Mouse (Mus musculus): Measurements from ENCODE around the gene Eepd1. TPM values are rescaled to one million over a fixed set of nuclear protein-coding genes. Genes with fewer than 3 reads are reported as not detected.

The Eepd1 gene
- polyA plus RNA-seq, 1 experiment: 4.1 TPM

GRCm38 (mm10) chr9:25479392-25480020 lies 1.8 kb upstream of the Eepd1 start:
- TF ChIP-seq CTCF (IDR thresholded peaks at IDR 0.05; ENCODE audit: borderline replicate concordance, insufficient read depth, low read length) (no peak), POLR2A (IDR thresholded peaks at IDR 0.05; ENCODE audit: low read depth, low read length) (no peak)
- H3K4me1 ChIP-seq (ENCODE audit: control insufficient read depth, insufficient read depth, low read length): 0 out of 2 replicates have a peak, but pooled peaks cover 5% of the 10 kb centered on the region
- H3K4me3 ChIP-seq (ENCODE audit: insufficient read depth, low read length): no peak overlapping the region
- H3K27ac ChIP-seq (ENCODE audit: insufficient read depth, low read length): no peak overlapping the region

GRCm38 (mm10) chr9:25480676-25481075 lies 671 bp upstream of the Eepd1 start:
- TF ChIP-seq POLR2A (IDR thresholded peaks at IDR 0.05; ENCODE audit: low read depth, low read length) (no peak), CTCF (IDR thresholded peaks at IDR 0.05; ENCODE audit: borderline replicate concordance, insufficient read depth, low read length) (no peak)
- H3K27ac ChIP-seq (ENCODE audit: insufficient read depth, low read length): no peak overlapping the region
- H3K4me3 ChIP-seq (ENCODE audit: insufficient read depth, low read length): no peak overlapping the region
- 0 out of 2 replicates have a peak, but pooled peaks cover 5% of the 10 kb centered on the region for H3K4me1 ChIP-seq (ENCODE audit: control insufficient read depth, insufficient read depth, low read length)

- H3K4me3 ChIP-seq (ENCODE audit: insufficient read depth, low read length): no peak overlapping the region
- no peak for TF ChIP-seq POLR2A (IDR thresholded peaks at IDR 0.05; ENCODE audit: low read depth, low read length)
- TF ChIP-seq CTCF (IDR thresholded peaks at IDR 0.05; ENCODE audit: borderline replicate concordance, insufficient read depth, low read length): no peak
- 0 out of 2 replicates have a peak, but pooled peaks cover 5% of the 10 kb centered on the region for H3K4me1 ChIP-seq (ENCODE audit: control insufficient read depth, insufficient read depth, low read length)
- H3K27ac ChIP-seq (ENCODE audit: insufficient read depth, low read length): no peak overlapping the region
Measured at GRCm38 (mm10) chr9:25482322-25482998, 1.1 kb downstream of the Eepd1 start.

- TF ChIP-seq CTCF (IDR thresholded peaks at IDR 0.05; ENCODE audit: borderline replicate concordance, insufficient read depth, low read length): no peak
- no peak for TF ChIP-seq POLR2A (IDR thresholded peaks at IDR 0.05; ENCODE audit: low read depth, low read length)
- Histone ChIP-seq H3K27ac (ENCODE audit: insufficient read depth, low read length) (no peak overlapping the region), H3K4me1 (ENCODE audit: control insufficient read depth, insufficient read depth, low read length) (0 out of 2 replicates have a peak, but pooled peaks cover 5% of the 10 kb centered on the region)
Measured at GRCm38 (mm10) chr9:25482999-25483347, 1.6 kb downstream of the Eepd1 start.

GRCm38 (mm10) chr9:25483931-25484618 lies 2.7 kb downstream of the Eepd1 start:
- Histone ChIP-seq H3K27ac (ENCODE audit: insufficient read depth, low read length) (no peak overlapping the region), H3K4me1 (ENCODE audit: control insufficient read depth, insufficient read depth, low read length) (0 out of 2 replicates have a peak, but pooled peaks cover 5% of the 10 kb centered on the region), H3K4me3 (ENCODE audit: insufficient read depth, low read length) (no peak overlapping the region)
- TF ChIP-seq POLR2A (IDR thresholded peaks at IDR 0.05; ENCODE audit: low read depth, low read length) (no peak), CTCF (IDR thresholded peaks at IDR 0.05; ENCODE audit: borderline replicate concordance, insufficient read depth, low read length) (no peak)

More at GRCm38 (mm10) chr9:25482999-25483347, 1.6 kb downstream of the Eepd1 start:
- H3K4me3 ChIP-seq (ENCODE audit: insufficient read depth, low read length): no peak overlapping the region

GRCm38 (mm10) chr9:25484619-25484986 lies 3.3 kb downstream of the Eepd1 start:
- H3K27ac ChIP-seq (ENCODE audit: insufficient read depth, low read length): no peak overlapping the region
- H3K4me1 ChIP-seq (ENCODE audit: control insufficient read depth, insufficient read depth, low read length): 0 out of 2 replicates have a peak, but pooled peaks cover 5% of the 10 kb centered on the region
- no peak overlapping the region for H3K4me3 ChIP-seq (ENCODE audit: insufficient read depth, low read length)
- no peak for TF ChIP-seq POLR2A (IDR thresholded peaks at IDR 0.05; ENCODE audit: low read depth, low read length)
- no peak for TF ChIP-seq CTCF (IDR thresholded peaks at IDR 0.05; ENCODE audit: borderline replicate concordance, insufficient read depth, low read length)

GRCm38 (mm10) chr9:25485006-25485405 lies 3.7 kb downstream of the Eepd1 start:
- Histone ChIP-seq H3K27ac (ENCODE audit: insufficient read depth, low read length) (no peak overlapping the region), H3K4me1 (ENCODE audit: control insufficient read depth, insufficient read depth, low read length) (0 out of 2 replicates have a peak, but pooled peaks cover 5% of the 10 kb centered on the region), H3K4me3 (ENCODE audit: insufficient read depth, low read length) (no peak overlapping the region)
- TF ChIP-seq CTCF (IDR thresholded peaks at IDR 0.05; ENCODE audit: borderline replicate concordance, insufficient read depth, low read length) (no peak), POLR2A (IDR thresholded peaks at IDR 0.05; ENCODE audit: low read depth, low read length) (no peak)

- Histone ChIP-seq H3K4me1 (ENCODE audit: control insufficient read depth, insufficient read depth, low read length) (0 out of 2 replicates have a peak, but pooled peaks cover 5% of the 10 kb centered on the region), H3K4me3 (ENCODE audit: insufficient read depth, low read length) (no peak overlapping the region), H3K27ac (ENCODE audit: insufficient read depth, low read length) (no peak overlapping the region)
- no peak for TF ChIP-seq CTCF (IDR thresholded peaks at IDR 0.05; ENCODE audit: borderline replicate concordance, insufficient read depth, low read length)
- TF ChIP-seq POLR2A (IDR thresholded peaks at IDR 0.05; ENCODE audit: low read depth, low read length): no peak
Measured at GRCm38 (mm10) chr9:25485406-25485805, 4.1 kb downstream of the Eepd1 start.

- TF ChIP-seq POLR2A (IDR thresholded peaks at IDR 0.05; ENCODE audit: low read depth, low read length): no peak
- TF ChIP-seq CTCF (IDR thresholded peaks at IDR 0.05; ENCODE audit: borderline replicate concordance, insufficient read depth, low read length): no peak
- Histone ChIP-seq H3K4me1 (ENCODE audit: control insufficient read depth, insufficient read depth, low read length) (0 out of 2 replicates have a peak, but pooled peaks cover 5% of the 10 kb centered on the region), H3K27ac (ENCODE audit: insufficient read depth, low read length) (no peak overlapping the region), H3K4me3 (ENCODE audit: insufficient read depth, low read length) (no peak overlapping the region)
Measured at GRCm38 (mm10) chr9:25486246-25486807, 5.0 kb downstream of the Eepd1 start.

All from embryonic fibroblast, embryonic 13.5 days (primary cell).